Mouse (Mus musculus) embryo, embryonic 11 days (tissue): ENCODE data around the gene Galnt4.
A peak's percentile ranks its signal among the peaks of the same experiment; 100 is the strongest.
"Not testable (repeated sequence)": the region's sequence is repeated elsewhere in the genome, so short reads cannot be mapped to it uniquely, and the experiment has no call there.

ENCODE experiments used
- DNase-seq: peaks from one replicate; pipeline ENCODE4 v3.0.0-alpha.2; 2015

Galnt4 gene

DNA sequence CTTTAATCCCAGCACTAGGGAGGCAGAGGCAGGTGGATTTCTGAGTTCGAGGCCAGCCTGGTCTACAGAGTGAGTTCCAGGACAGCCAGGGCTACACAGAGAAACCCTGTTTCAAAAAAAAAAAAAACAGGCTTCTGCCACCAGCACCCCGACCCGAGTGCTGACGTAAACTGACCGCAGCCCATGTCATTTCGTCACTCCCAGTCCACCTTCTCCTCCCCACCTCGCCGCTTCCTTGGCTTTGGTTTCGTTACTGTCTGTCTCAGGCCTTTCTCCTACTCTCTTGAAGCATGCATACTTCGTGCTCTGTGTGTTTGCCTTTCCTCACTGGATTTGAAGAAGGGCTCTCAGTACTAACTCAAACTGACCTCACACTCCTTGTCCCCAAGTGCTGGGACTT lies 49.7 kb downstream of the Galnt4 start:
- DNase-seq = not testable (repeated sequence)

- DNase-seq = peak; percentile 73
These were observed 54.1 kb downstream of the Galnt4 start for GRCm38 (mm10) chr10:99161987-99162582.
